Mouse (Mus musculus) testis, adult 2 months (tissue): Measurements from ENCODE around the gene Serpinb12.

Experiments
- CTCF ChIP-seq: fragments of 200-500 bp; IDR thresholded peaks from 2 replicates; pipeline ENCODE4 v1.5.1; 2012; ENCODE audit warnings: low read depth, mild to moderate bottlenecking, inconsistent platforms, low read length, moderate library complexity; ENCODE audit not compliant: control insufficient read depth, insufficient read depth, insufficient replicate concordance
- POLR2A ChIP-seq: fragments of 200-500 bp; IDR thresholded peaks from 2 replicates; pipeline ENCODE4 v1.6.1; 2012; ENCODE audit warnings: low read depth, mild to moderate bottlenecking, inconsistent platforms, low read length, moderate library complexity; ENCODE audit not compliant: control insufficient read depth

DNA sequence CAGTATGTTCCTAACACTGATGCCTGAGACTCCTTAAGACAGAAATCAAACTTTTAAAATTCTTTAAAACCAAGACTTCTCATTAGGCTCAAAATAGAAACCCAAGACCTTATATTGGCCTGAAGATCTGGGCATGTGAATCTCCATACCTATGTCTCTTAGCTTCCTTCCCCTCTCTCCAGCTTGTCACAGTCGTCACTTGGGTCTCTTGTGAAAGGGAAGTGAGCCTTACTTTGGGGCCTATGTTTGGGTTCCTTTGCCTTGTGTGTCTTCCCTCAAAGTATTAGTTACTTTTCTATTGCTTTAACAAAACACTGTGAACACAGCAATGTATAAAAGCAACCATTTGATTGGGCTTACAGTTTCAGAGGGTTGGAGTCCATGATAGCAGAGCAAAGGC, 13.0 kb downstream of the Serpinb12 start:
- TF ChIP-seq POLR2A (no peak), CTCF (no peak)
